ENCODE assay signal across 10 mouse cellular contexts in the genomic region with DNA sequence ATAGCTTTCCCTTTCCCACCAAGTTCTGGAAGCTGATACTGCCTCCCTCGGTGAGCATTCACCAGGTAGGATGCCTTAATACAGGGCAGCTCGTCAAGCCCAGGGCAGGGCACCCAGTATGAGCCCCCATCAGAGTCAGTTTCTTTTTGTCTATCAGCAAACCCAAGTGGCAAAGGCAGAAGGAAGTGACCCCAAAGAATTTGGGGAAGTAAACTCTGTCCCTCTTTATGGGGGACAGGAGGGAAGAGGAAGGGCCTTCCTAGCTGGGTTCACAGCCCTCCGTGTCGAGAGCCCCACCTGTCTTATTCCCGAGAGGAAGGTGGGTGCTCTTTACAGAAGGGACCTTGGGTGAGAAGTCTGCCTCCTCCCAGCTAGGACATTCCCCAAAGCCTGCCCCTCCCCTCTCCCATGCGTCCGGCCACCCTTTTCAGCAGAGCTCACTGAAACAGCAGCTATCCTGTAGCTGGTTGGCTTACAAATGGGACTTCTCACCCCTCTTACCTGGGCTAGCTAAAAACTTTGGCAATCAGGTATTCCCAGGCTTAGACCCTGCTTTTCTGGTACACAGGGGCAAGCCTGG. TPM values are rescaled to one million over a fixed set of nuclear protein-coding genes. Genes with fewer than 3 reads are reported as not detected.
DNase-seq lines count a peak whose midpoint lies in the region; ATAC-seq and TF ChIP-seq lines count a peak whose summit lies in the region.
"Had no signal": no experiment of that assay in that cellular context is flagged by ENCODE, and none has a peak within 500 bp of the region (broad histone marks: within the 10 kb centered on the region; RNA-seq: fewer than 3 reads in every experiment).

No protein-coding gene starts in this region.

- no peak overlapping the region for H3K9ac ChIP-seq in limb, embryonic 15.5 days
- H3K9ac ChIP-seq in liver, postnatal 0 days (replicated peaks) = peak overlapping the region; percentile 37; the same call in 1 of the 2 replicates

- H3K27me3 ChIP-seq in limb, embryonic 15.5 days = no peaks in the 10 kb centered on the region
- H3K27me3 ChIP-seq in limb, embryonic 10.5 days (ENCODE audit: low read depth, poor library complexity, severe bottlenecking) = peaks cover 26% of the 10 kb centered on the region; the same call in 1 of the 2 replicates
- H3K27me3 ChIP-seq in liver, postnatal 0 days (ENCODE audit: insufficient read depth, low read length) = no peaks in the 10 kb centered on the region

- peak overlapping the region; percentile 79; the same call in 1 of the 2 replicates for H3K27ac ChIP-seq in limb, embryonic 15.5 days
- no peak overlapping the region for H3K27ac ChIP-seq in limb, embryonic 10.5 days
- peak overlapping the region; percentile 96 for H3K27ac ChIP-seq in liver, postnatal 0 days (ENCODE audit: low read depth)

- ATAC-seq in cerebellum, adult (ENCODE audit: insufficient number of reproducible peaks, low FRiP score, low TSS enrichment) = no peak
- ATAC-seq in limb, embryonic 15.5 days (ENCODE audit: insufficient number of reproducible peaks, low FRiP score, low TSS enrichment, low read depth) = no peak
- ATAC-seq in common myeloid progenitor, adult 5-6 weeks (replicated peaks; ENCODE audit: low read depth, poor library complexity, severe bottlenecking) = 0 out of 2 replicates have a peak, but pooled peaks have one; percentile 7
- no peak for ATAC-seq in liver, postnatal 0 days

- DNase-seq in cerebellum, adult 11-12 months = peak; percentile 22
- DNase-seq in limb, embryonic 10.5 days (ENCODE audit: low spot score) = no peak
- DNase-seq in liver, postnatal 0 days = no peak
- DNase-seq in right cerebral cortex, adult 18-20 months = no peak
- no peak for DNase-seq in layer of hippocampus, adult 18-20 months (ENCODE audit: low spot score in 2 of 2)
- DNase-seq: cerebellum, postnatal 10 days had no signal

- 72% methylated on average over 7 of the region's 7 CpGs for WGBS in limb, embryonic 15.5 days
- 68% methylated on average over 7 of the region's 7 CpGs for WGBS in limb, embryonic 10.5 days
- 39% methylated on average over 7 of the region's 7 CpGs for WGBS in liver, postnatal 0 days (ENCODE audit: insufficient replicate concordance)

- no peaks in the 10 kb centered on the region for H3K36me3 ChIP-seq in limb, embryonic 15.5 days
- no peaks in the 10 kb centered on the region for H3K36me3 ChIP-seq in limb, embryonic 10.5 days
- H3K36me3 ChIP-seq in liver, postnatal 0 days (replicated peaks; ENCODE audit: insufficient read depth, low read length) = no peaks in the 10 kb centered on the region

- H3K4me1 ChIP-seq in limb, embryonic 15.5 days = peaks cover 71% of the 10 kb centered on the region
- H3K4me1 ChIP-seq in limb, embryonic 10.5 days = peaks cover 43% of the 10 kb centered on the region
- H3K4me1 ChIP-seq in liver, postnatal 0 days (ENCODE audit: insufficient read depth) = peaks cover 79% of the 10 kb centered on the region

- H3K4me2 ChIP-seq in limb, embryonic 15.5 days = no peak overlapping the region
- peak overlapping the region; percentile 44 for H3K4me2 ChIP-seq in liver, postnatal 0 days (ENCODE audit: low read depth, low read length)

- TF ChIP-seq CTCF in liver, postnatal 0 days (IDR thresholded peaks at IDR 0.05; ENCODE audit: low read depth) = no peak

- TF ChIP-seq EP300 in liver, postnatal 0 days (IDR thresholded peaks at IDR 0.05; ENCODE audit: low read depth) = no peak

- H3K4me3 ChIP-seq in limb, embryonic 15.5 days = no peak overlapping the region
- H3K4me3 ChIP-seq in limb, embryonic 10.5 days = no peak overlapping the region
- no peak overlapping the region for H3K4me3 ChIP-seq in liver, postnatal 0 days (ENCODE audit: low read depth, low read length)

- no peaks in the 10 kb centered on the region for H3K9me3 ChIP-seq in limb, embryonic 15.5 days
- no peaks in the 10 kb centered on the region for H3K9me3 ChIP-seq in limb, embryonic 10.5 days (replicated peaks)
- H3K9me3 ChIP-seq in liver, postnatal 0 days (ENCODE audit: low read length) = no peaks in the 10 kb centered on the region

RNA-seq across cellular contexts. Expression of a gene that starts 15.9 kb away (rescaled TPM):
- polyA plus RNA-seq in limb, embryonic 15.5 days (2015; fragmentation: Nextera tagmentation; extraction: Ambion mirVana) = 0.50 and 0.59 TPM in 2 replicates
- polyA plus RNA-seq in limb, embryonic 10.5 days (2016; fragmentation: Nextera tagmentation; extraction: Ambion mirVana) = not detected in 2 replicates
- total RNA-seq in common myeloid progenitor, adult 5-6 weeks (2017) = 0.53 and 0.55 TPM in 2 replicates
- polyA plus RNA-seq in liver, postnatal 0 days (2015; fragmentation: Nextera tagmentation; extraction: Ambion mirVana) = 0.26 TPM in 2 replicates
- total RNA-seq in layer of hippocampus, adult 18-20 months (2021) = under 1 TPM in 1 of 2 experiments, not detected in 1; 0.17 TPM
- total RNA-seq: left cerebral cortex, adult 18-20 months had no signal

RNA-seq across cellular contexts. Expression of a gene that starts 16.2 kb away (rescaled TPM):
- 30.9 and 35.1 TPM in 2 replicates for polyA plus RNA-seq in limb, embryonic 15.5 days (2015; fragmentation: Nextera tagmentation; extraction: Ambion mirVana)
- polyA plus RNA-seq in limb, embryonic 10.5 days (2016; fragmentation: Nextera tagmentation; extraction: Ambion mirVana) = 10.1 and 17.7 TPM in 2 replicates
- 87.7 and 93.6 TPM in 2 replicates for total RNA-seq in common myeloid progenitor, adult 5-6 weeks (2017)
- polyA plus RNA-seq in liver, postnatal 0 days (2015; fragmentation: Nextera tagmentation; extraction: Ambion mirVana) = 60.1 and 62.6 TPM in 2 replicates
- total RNA-seq in layer of hippocampus, adult 18-20 months (2021) = 10 to 100 TPM; 16.6 to 24.9 TPM

RNA-seq across cellular contexts. Expression of a gene that starts 58.1 kb away (rescaled TPM):
- polyA plus RNA-seq in limb, embryonic 15.5 days (2015; fragmentation: Nextera tagmentation; extraction: Ambion mirVana) = 147 and 186 TPM in 2 replicates
- polyA plus RNA-seq in limb, embryonic 10.5 days (2016; fragmentation: Nextera tagmentation; extraction: Ambion mirVana) = 2.4 and 2.5 TPM in 2 replicates
- total RNA-seq in common myeloid progenitor, adult 5-6 weeks (2017) = not detected in 2 replicates
- 1.6 TPM in 2 replicates for polyA plus RNA-seq in liver, postnatal 0 days (2015; fragmentation: Nextera tagmentation; extraction: Ambion mirVana)
- 1 to 10 TPM; 3.9 to 5.2 TPM for total RNA-seq in layer of hippocampus, adult 18-20 months (2021)

Comparison
In these comparisons a context has a peak if more than half of its experiments do, and no peak if none do; other contexts are left out.
1. RNA of a gene that starts 58.1 kb away (polyA plus RNA-seq): 147 to 186 TPM in limb, embryonic 15.5 days; 2.4 to 2.5 TPM in limb, embryonic 10.5 days and 1.6 TPM in liver, postnatal 0 days; every median in the first group is over 10 times any median in the second.